ENCODE assay signal across 18 mouse cellular contexts in genomic region chr2:77495344-77495743, GRCm38 (mm10).
"Had no signal": no experiment of that assay in that cellular context is flagged by ENCODE, and none has a peak within 500 bp of the region (broad histone marks: within the 10 kb centered on the region; RNA-seq: fewer than 3 reads in every experiment).

No protein-coding gene starts in this region.

- H3K4me1 ChIP-seq: limb, embryonic 10.5 days; limb, embryonic 13.5 days; midbrain, embryonic 12.5 days had no signal

- H3K9ac ChIP-seq: limb, embryonic 13.5 days; liver, embryonic 14.5 days; liver, postnatal 0 days; lung, embryonic 14.5 days; midbrain, embryonic 12.5 days had no signal

- ATAC-seq: hindbrain, postnatal 0 days; inflammation-experienced regulatory T-cells, adult 6 months; intestine, embryonic 16.5 days; liver, postnatal 0 days; lung, postnatal 0 days; midbrain, embryonic 16.5 days had no signal

- H3K27me3 ChIP-seq: limb, embryonic 13.5 days; midbrain, embryonic 12.5 days had no signal

- H3K4me3 ChIP-seq: layer of hippocampus, adult 2 months; left cerebral cortex, adult 2 months; limb, embryonic 10.5 days; limb, embryonic 13.5 days; midbrain, embryonic 12.5 days had no signal

- H3K4me2 ChIP-seq: limb, embryonic 13.5 days; lung, embryonic 14.5 days; midbrain, embryonic 12.5 days had no signal

- H3K9me3 ChIP-seq: limb, embryonic 10.5 days; midbrain, embryonic 12.5 days had no signal

- H3K27ac ChIP-seq: hindbrain, postnatal 0 days; layer of hippocampus, adult 2 months; left cerebral cortex, adult 2 months; limb, embryonic 10.5 days; limb, embryonic 13.5 days; liver, embryonic 14.5 days; macrophage; midbrain, embryonic 12.5 days had no signal

- H3K36me3 ChIP-seq: limb, embryonic 10.5 days; limb, embryonic 13.5 days; midbrain, embryonic 12.5 days had no signal

- DNase-seq: layer of hippocampus, postnatal 36 days; liver; liver, postnatal 0 days; lung, embryonic 14.5 days; thymus, adult 18-20 months; thymus, postnatal 36 days had no signal
